Mouse (Mus musculus): Measurements from ENCODE around the gene Bsg. TPM values are rescaled to one million over a fixed set of nuclear protein-coding genes. Genes with fewer than 3 reads are reported as not detected.

Gene Bsg
- polyA plus RNA-seq, 1 experiment from 2014 or later = 937 TPM

- Histone ChIP-seq H3K27me3 (replicated peaks; ENCODE audit: control insufficient read depth, insufficient read depth, low read length) (no peaks in the 10 kb centered on the region), H3K36me3 (ENCODE audit: control insufficient read depth, insufficient read depth) (peaks cover 50% of the 10 kb centered on the region), H3K4me2 (replicated peaks; ENCODE audit: low read depth) (no peak overlapping the region), H3K4me1 (replicated peaks; ENCODE audit: control insufficient read depth, insufficient read depth, low read length) (no peaks in the 10 kb centered on the region; the same call in 1 of the 2 replicates), H3K9ac (ENCODE audit: low read depth, low read length) (no peak overlapping the region), H3K4me3 (ENCODE audit: low read depth, low read length) (no peak overlapping the region), H3K27ac (ENCODE audit: low read depth, low read length) (no peak overlapping the region), H3K9me3 (ENCODE audit: control insufficient read depth) (no peaks in the 10 kb centered on the region)
- WGBS = 87% methylated on average over 2 of the region's 2 CpGs
- TF ChIP-seq CTCF (IDR thresholded peaks at IDR 0.05; ENCODE audit: low read depth) = no peak
- no peak for ATAC-seq
Observed at GRCm38 (mm10) chr10:79686219-79686618, 18.1 kb upstream of the Bsg start.

- ATAC-seq = no peak
- no peak for TF ChIP-seq CTCF (IDR thresholded peaks at IDR 0.05; ENCODE audit: low read depth)
- 100% methylated on average over 1 of the region's 1 CpGs for WGBS
Observed at GRCm38 (mm10) chr10:79686691-79687090, 17.6 kb upstream of the Bsg start.

GRCm38 (mm10) chr10:79687513-79687912, 16.8 kb upstream of the Bsg start:
- WGBS = 90% methylated on average over 6 of the region's 6 CpGs
- Histone ChIP-seq H3K4me2 (replicated peaks; ENCODE audit: low read depth) (no peak overlapping the region), H3K27me3 (replicated peaks; ENCODE audit: control insufficient read depth, insufficient read depth, low read length) (no peaks in the 10 kb centered on the region), H3K4me3 (ENCODE audit: low read depth, low read length) (no peak overlapping the region), H3K27ac (ENCODE audit: low read depth, low read length) (no peak overlapping the region), H3K9me3 (ENCODE audit: control insufficient read depth) (no peaks in the 10 kb centered on the region), H3K4me1 (replicated peaks; ENCODE audit: control insufficient read depth, insufficient read depth, low read length) (no peaks in the 10 kb centered on the region; the same call in 1 of the 2 replicates), H3K9ac (ENCODE audit: low read depth, low read length) (no peak overlapping the region), H3K36me3 (ENCODE audit: control insufficient read depth, insufficient read depth) (peaks cover 50% of the 10 kb centered on the region)
- no peak for TF ChIP-seq CTCF (IDR thresholded peaks at IDR 0.05; ENCODE audit: low read depth)
- ATAC-seq = no peak

More at GRCm38 (mm10) chr10:79686691-79687090, 17.6 kb upstream of the Bsg start:
- Histone ChIP-seq H3K27ac (ENCODE audit: low read depth, low read length) (no peak overlapping the region), H3K4me3 (ENCODE audit: low read depth, low read length) (no peak overlapping the region), H3K9ac (ENCODE audit: low read depth, low read length) (no peak overlapping the region), H3K27me3 (replicated peaks; ENCODE audit: control insufficient read depth, insufficient read depth, low read length) (no peaks in the 10 kb centered on the region), H3K36me3 (ENCODE audit: control insufficient read depth, insufficient read depth) (peaks cover 50% of the 10 kb centered on the region), H3K4me2 (replicated peaks; ENCODE audit: low read depth) (no peak overlapping the region), H3K9me3 (ENCODE audit: control insufficient read depth) (no peaks in the 10 kb centered on the region), H3K4me1 (replicated peaks; ENCODE audit: control insufficient read depth, insufficient read depth, low read length) (no peaks in the 10 kb centered on the region; the same call in 1 of the 2 replicates)

- Histone ChIP-seq H3K9ac (ENCODE audit: low read depth, low read length) (no peak within 1 kb of the TSS), H3K27me3 (replicated peaks; ENCODE audit: control insufficient read depth, insufficient read depth, low read length) (no peaks in the 10 kb centered on the region), H3K4me1 (replicated peaks; ENCODE audit: control insufficient read depth, insufficient read depth, low read length) (no peaks in the 10 kb centered on the region), H3K4me3 (ENCODE audit: low read depth, low read length) (no peak within 1 kb of the TSS), H3K27ac (ENCODE audit: low read depth, low read length) (no peak within 1 kb of the TSS), H3K9me3 (ENCODE audit: control insufficient read depth) (no peaks in the 10 kb centered on the region), H3K36me3 (ENCODE audit: control insufficient read depth, insufficient read depth) (peaks cover 50% of the 10 kb centered on the region), H3K4me2 (replicated peaks; ENCODE audit: low read depth) (no peak within 1 kb of the TSS)
- WGBS = 70% methylated on average over 4 of the region's 4 CpGs
- no peak for ATAC-seq
- TF ChIP-seq CTCF (IDR thresholded peaks at IDR 0.05; ENCODE audit: low read depth) = no peak
Observed at GRCm38 (mm10) chr10:79688720-79689119, 15.6 kb upstream of the Bsg start, which contains the start of gene Gzmm. Gene Gzmm, plus strand, starts transcription at chr10:79689020.

- 92% methylated on average over 3 of the region's 3 CpGs for WGBS
- no peak overlapping the region for H3K27ac ChIP-seq (ENCODE audit: low read depth, low read length)
- no peaks in the 10 kb centered on the region for H3K27me3 ChIP-seq (replicated peaks; ENCODE audit: control insufficient read depth, insufficient read depth, low read length)
- H3K9me3 ChIP-seq (ENCODE audit: control insufficient read depth) = no peaks in the 10 kb centered on the region
- TF ChIP-seq CTCF (IDR thresholded peaks at IDR 0.05; ENCODE audit: low read depth) = no peak
- ATAC-seq = no peak
- H3K36me3 ChIP-seq (ENCODE audit: control insufficient read depth, insufficient read depth) = peaks cover 50% of the 10 kb centered on the region
- no peak overlapping the region for H3K9ac ChIP-seq (ENCODE audit: low read depth, low read length)
- H3K4me1 ChIP-seq (replicated peaks; ENCODE audit: control insufficient read depth, insufficient read depth, low read length) = no peaks in the 10 kb centered on the region
- H3K4me3 ChIP-seq (ENCODE audit: low read depth, low read length) = no peak overlapping the region
- no peak overlapping the region for H3K4me2 ChIP-seq (replicated peaks; ENCODE audit: low read depth)
Observed at GRCm38 (mm10) chr10:79689178-79689577, 15.1 kb upstream of the Bsg start.

- Histone ChIP-seq H3K9me3 (ENCODE audit: control insufficient read depth) (no peaks in the 10 kb centered on the region), H3K27ac (ENCODE audit: low read depth, low read length) (no peak overlapping the region), H3K36me3 (ENCODE audit: control insufficient read depth, insufficient read depth) (peaks cover 21% of the 10 kb centered on the region), H3K27me3 (replicated peaks; ENCODE audit: control insufficient read depth, insufficient read depth, low read length) (no peaks in the 10 kb centered on the region), H3K4me2 (replicated peaks; ENCODE audit: low read depth) (no peak overlapping the region), H3K4me1 (replicated peaks; ENCODE audit: control insufficient read depth, insufficient read depth, low read length) (peaks cover 8% of the 10 kb centered on the region), H3K4me3 (ENCODE audit: low read depth, low read length) (no peak overlapping the region), H3K9ac (ENCODE audit: low read depth, low read length) (no peak overlapping the region)
- peak; percentile 48 for TF ChIP-seq CTCF (IDR thresholded peaks at IDR 0.05; ENCODE audit: low read depth)
- ATAC-seq = no peak
- 96% methylated on average over 2 of the region's 2 CpGs for WGBS
Observed at GRCm38 (mm10) chr10:79691986-79692548, 12.2 kb upstream of the Bsg start.

Measured in intestine, postnatal 0 days (tissue).